Mouse (Mus musculus): ENCODE measurements at regions not wholly inside any gene's neighbourhood (a gene's known extent, or its start where the extent isn't known, plus 50 kb on each side); places are given as distances from the start of the nearest gene placed in this dataset.

GRCm38 (mm10) chr14:105698616-105699015 is 198.0 kb downstream of the Spry2 start:
- H3K27ac ChIP-seq, result no peak overlapping the region
- TF ChIP-seq CTCF (IDR thresholded peaks at IDR 0.05), result no peak
- no peak overlapping the region for H3K4me3 ChIP-seq
- no peak for DNase-seq (ENCODE audit: extremely low spot score in 1 of 2, low spot score in 2 of 2)
- intact Hi-C loops (cut with DNase I), result no loop called here

- no peak for TF ChIP-seq CTCF (IDR thresholded peaks at IDR 0.05)
- DNase-seq (ENCODE audit: extremely low spot score in 1 of 2, low spot score in 2 of 2), result no peak
- H3K4me3 ChIP-seq, result no peak overlapping the region
- intact Hi-C loops (cut with DNase I), result no loop called here
- H3K27ac ChIP-seq, result no peak overlapping the region
These were observed 198.5 kb downstream of the Spry2 start for GRCm38 (mm10) chr14:105698086-105698485.

- H3K4me3 ChIP-seq, result no peak overlapping the region
- TF ChIP-seq CTCF (IDR thresholded peaks at IDR 0.05), result no peak
- no peak overlapping the region for H3K27ac ChIP-seq
- DNase-seq (ENCODE audit: extremely low spot score in 1 of 2, low spot score in 2 of 2), result no peak
- intact Hi-C loops (cut with DNase I), result no loop called here
These were observed 199.2 kb downstream of the Spry2 start for GRCm38 (mm10) chr14:105697398-105697797.

DNA sequence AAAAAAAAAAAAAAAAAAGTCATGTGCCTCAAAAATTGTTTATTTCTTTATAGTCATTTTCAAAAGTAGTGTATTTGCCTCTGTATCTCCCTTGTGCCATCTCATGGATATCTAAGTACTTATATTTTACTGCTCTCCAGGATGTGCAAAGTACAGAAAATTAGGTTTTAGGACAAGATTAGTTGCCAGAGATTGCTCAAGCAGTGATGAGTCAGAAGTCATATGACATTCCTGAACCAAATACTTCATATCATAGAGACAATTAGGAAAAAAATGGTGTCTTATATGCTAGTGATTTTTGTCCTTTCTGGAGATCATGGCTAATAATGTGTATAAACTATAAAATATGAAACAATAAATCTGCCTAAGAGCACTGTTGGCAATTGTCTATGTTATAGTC is 201.7 kb downstream of the Spry2 start:
- no peak for TF ChIP-seq CTCF (IDR thresholded peaks at IDR 0.05)
- intact Hi-C loops (cut with DNase I), result no loop called here

GRCm38 (mm10) chr14:105693713-105694112 is 202.9 kb downstream of the Spry2 start:
- Histone ChIP-seq H3K27ac (no peak overlapping the region), H3K4me3 (no peak overlapping the region)
- DNase-seq (ENCODE audit: extremely low spot score in 1 of 2, low spot score in 2 of 2), result no peak
- intact Hi-C loops (cut with DNase I), result no loop called here
- no peak for TF ChIP-seq CTCF (IDR thresholded peaks at IDR 0.05)

More for the DNA sequence above, 201.7 kb downstream of the Spry2 start:
- no peak for DNase-seq (ENCODE audit: extremely low spot score in 1 of 2, low spot score in 2 of 2)
- Histone ChIP-seq H3K4me3 (no peak overlapping the region), H3K27ac (no peak overlapping the region)

- intact Hi-C loops (cut with DNase I), result no loop called here
- DNase-seq (ENCODE audit: extremely low spot score in 1 of 2, low spot score in 2 of 2), result no peak
- H3K27ac ChIP-seq, result no peak overlapping the region
- no peak for TF ChIP-seq CTCF (IDR thresholded peaks at IDR 0.05)
- no peak overlapping the region for H3K4me3 ChIP-seq
These were observed 211.7 kb downstream of the Spry2 start for GRCm38 (mm10) chr14:105684826-105685465.

DNA sequence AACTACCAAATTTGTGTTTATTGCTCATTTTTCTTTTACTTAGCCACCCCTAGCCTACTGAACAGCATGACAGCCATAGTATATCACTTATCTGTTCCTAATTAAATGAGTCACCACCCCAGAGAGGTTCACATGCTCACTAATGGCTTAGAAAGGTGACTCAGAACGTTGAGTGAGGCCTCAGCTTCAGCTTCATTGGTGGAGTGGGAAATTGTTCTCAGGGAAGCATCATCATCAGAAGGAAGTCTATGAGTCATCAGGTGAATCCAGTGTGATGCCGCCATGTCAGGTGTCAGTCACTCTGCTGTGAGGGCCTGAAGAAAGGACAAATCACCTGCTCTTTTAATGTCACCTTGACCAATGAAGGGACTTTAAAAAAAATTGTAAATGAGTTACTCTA is 212.3 kb downstream of the Spry2 start:
- H3K4me3 ChIP-seq, result no peak overlapping the region
- no peak overlapping the region for H3K27ac ChIP-seq
- no peak for TF ChIP-seq CTCF (IDR thresholded peaks at IDR 0.05)
- intact Hi-C loops (cut with DNase I), result no loop called here
- DNase-seq (ENCODE audit: extremely low spot score in 1 of 2, low spot score in 2 of 2), result no peak

DNA sequence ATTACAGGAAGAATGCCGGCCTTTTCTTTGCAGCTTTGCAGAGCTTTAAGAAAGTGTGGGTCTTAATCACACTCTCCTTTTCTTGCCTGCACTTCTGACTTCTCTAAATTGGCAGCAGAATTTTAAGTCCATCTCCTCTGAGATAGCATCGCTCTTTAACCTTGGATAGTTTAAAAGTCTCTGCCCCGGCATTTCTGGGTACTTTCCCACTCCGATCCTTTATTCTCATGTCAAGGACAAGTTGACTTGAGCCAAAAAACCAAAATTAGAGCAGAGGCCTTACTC is 220.0 kb downstream of the Spry2 start:
- intact Hi-C loops (cut with DNase I), result loop anchor here (2.0 kb wide), 1 partner anchor 56 kb away; no protein-coding TSS in a partner anchor
- Histone ChIP-seq H3K4me3 (no peak overlapping the region), H3K27ac (peak overlapping the region; percentile 60)
- TF ChIP-seq CTCF (IDR thresholded peaks at IDR 0.05), result no peak
- no peak for DNase-seq (ENCODE audit: extremely low spot score in 1 of 2, low spot score in 2 of 2)

- intact Hi-C loops (cut with DNase I), result loop anchor here (2.0 kb wide), 1 partner anchor 57 kb away; no protein-coding TSS in a partner anchor
- Histone ChIP-seq H3K27ac (peak overlapping the region; percentile 71), H3K4me3 (no peak overlapping the region)
- no peak for TF ChIP-seq CTCF (IDR thresholded peaks at IDR 0.05)
- DNase-seq (ENCODE audit: extremely low spot score in 1 of 2, low spot score in 2 of 2), result no peak
These were observed 220.6 kb downstream of the Spry2 start for GRCm38 (mm10) chr14:105675801-105676645.

- H3K4me3 ChIP-seq, result no peak overlapping the region
- no peak for TF ChIP-seq CTCF (IDR thresholded peaks at IDR 0.05)
- intact Hi-C loops (cut with DNase I), result no loop called here
These were observed 221.6 kb downstream of the Spry2 start for GRCm38 (mm10) chr14:105675006-105675405.

DNA sequence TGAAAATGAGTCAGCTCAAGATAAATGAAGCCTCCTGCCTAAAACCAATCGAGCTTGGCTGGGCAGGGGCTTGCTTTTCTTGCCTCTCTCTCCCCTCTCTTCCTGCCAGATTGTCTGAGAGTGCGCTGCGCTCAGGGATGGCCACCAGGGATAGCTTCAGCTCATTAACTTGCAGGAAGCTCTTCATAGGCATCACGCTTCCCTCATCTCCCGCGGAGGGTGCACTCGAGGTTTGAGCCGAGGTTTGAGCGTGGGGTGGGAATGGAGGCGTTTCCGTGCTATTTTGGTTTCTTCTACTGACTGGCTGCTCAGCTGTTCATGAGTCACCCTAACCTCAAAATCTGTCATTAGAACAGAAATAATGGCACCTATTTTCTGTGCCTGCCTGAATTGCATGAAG is 227.7 kb downstream of the Spry2 start:
- DNase-seq (ENCODE audit: extremely low spot score in 1 of 2, low spot score in 2 of 2), result peak; percentile 78 to 82
- peak overlapping the region; percentile 85 for H3K27ac ChIP-seq
- peak; percentile 38 for TF ChIP-seq CTCF (IDR thresholded peaks at IDR 0.05)
- H3K4me3 ChIP-seq, result no peak overlapping the region
- intact Hi-C loops (cut with DNase I), result loop anchor here (1.0 to 5.0 kb wide), 7 partner anchors 37 to 228 kb away; partner anchors contain the start of gene Spry2

More at GRCm38 (mm10) chr14:105675006-105675405, 221.6 kb downstream of the Spry2 start:
- DNase-seq (ENCODE audit: extremely low spot score in 1 of 2, low spot score in 2 of 2), result no peak
- H3K27ac ChIP-seq, result 0 out of 2 replicates have a peak overlapping the region, but pooled peaks have one; percentile 11

- DNase-seq (ENCODE audit: extremely low spot score in 1 of 2, low spot score in 2 of 2), result no peak
- Histone ChIP-seq H3K27ac (peak overlapping the region; percentile 36; the same call in 1 of the 2 replicates), H3K4me3 (no peak overlapping the region)
- intact Hi-C loops (cut with DNase I), result loop anchor here (5.0 kb wide), 2 partner anchors 167 to 182 kb away; no protein-coding TSS in a partner anchor
- no peak for TF ChIP-seq CTCF (IDR thresholded peaks at IDR 0.05)
These were observed 231.9 kb downstream of the Spry2 start for GRCm38 (mm10) chr14:105664671-105665198.
